Mouse (Mus musculus): ENCODE measurements around the gene Vav1. TPM values are rescaled to one million over a fixed set of nuclear protein-coding genes. Genes with fewer than 3 reads are reported as not detected.

The Vav1 gene
- 1 to 10 TPM; 2.9 to 4.3 TPM for total RNA-seq (2021)

- intact Hi-C loops (cut with DNase I), result loop anchor here (5.0 kb wide), 1 partner anchor 53 kb away; no protein-coding TSS in a partner anchor
- DNase-seq (ENCODE audit: low spot score in 2 of 2), result peak; percentile 13 to 16
Measured at GRCm38 (mm10) chr17:57278943-57279590, at the start of gene Vav1. Gene Vav1, plus strand, starts transcription at chr17:57279100.

DNA sequence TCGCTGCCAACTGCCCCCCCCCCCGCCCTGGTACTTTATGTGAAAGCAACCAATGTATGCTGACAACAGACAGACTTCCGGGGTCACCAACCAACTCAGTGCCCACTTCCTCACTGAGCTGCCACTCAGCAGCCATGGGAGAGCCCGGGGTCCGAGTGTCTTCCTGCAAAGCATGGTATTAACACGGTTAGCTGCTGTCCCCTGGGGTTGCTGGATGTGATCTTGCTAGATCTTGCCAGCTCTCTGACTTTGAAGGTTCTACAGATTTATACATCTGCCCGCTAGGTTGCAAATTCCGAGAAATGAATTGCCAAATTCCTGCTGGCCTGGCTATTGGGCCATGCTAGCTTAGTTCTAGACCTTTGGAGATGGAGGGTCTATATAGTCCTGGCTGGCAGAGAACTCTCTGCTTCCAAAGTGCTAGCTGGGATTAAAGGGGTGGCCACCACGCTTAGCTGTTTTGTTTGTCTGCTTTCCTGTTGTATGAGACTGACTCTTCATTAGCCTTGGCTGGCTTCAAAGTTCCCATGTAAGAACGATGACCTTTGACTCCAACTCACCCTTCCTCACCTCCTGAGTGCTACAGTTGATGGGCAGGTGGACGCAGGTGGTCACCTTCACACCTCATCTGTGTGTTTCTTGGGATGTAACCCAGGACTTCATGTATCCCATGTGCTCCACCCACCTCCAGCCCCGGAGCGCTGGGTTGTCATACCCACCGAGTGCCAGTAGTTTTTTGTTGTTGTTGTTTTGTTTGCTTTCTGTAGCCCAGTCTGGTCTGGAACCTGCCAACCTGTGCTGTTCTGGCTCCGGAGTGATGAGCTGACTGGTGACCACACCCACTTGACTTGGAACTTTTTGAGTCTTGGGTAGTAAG, 48.8 kb upstream of the Vav1 start:
- no peak for DNase-seq (ENCODE audit: low spot score in 2 of 2)
- intact Hi-C loops (cut with DNase I), result no loop called here

DNA sequence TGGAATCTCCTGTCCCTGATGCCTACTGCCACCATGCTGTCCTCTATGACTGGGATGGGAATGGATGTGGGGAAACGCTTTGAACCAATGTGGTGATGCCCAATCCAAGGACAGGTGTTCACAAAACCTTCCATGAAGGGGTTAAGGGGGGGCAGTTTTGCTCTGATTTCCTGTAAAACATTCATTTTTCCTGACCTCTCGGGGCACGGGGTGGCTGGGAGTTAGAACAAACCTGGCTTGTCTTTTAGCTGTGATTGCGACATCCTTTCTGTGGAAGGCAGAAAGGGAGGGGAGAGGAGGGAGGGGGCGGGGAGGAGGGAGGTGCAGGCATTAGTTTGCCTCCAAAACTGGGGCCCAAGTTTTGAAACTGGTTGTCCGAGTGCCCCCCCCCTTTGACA, 48.2 kb upstream of the Vav1 start:
- DNase-seq (ENCODE audit: low spot score in 2 of 2), result no peak
- intact Hi-C loops (cut with DNase I), result no loop called here

DNA sequence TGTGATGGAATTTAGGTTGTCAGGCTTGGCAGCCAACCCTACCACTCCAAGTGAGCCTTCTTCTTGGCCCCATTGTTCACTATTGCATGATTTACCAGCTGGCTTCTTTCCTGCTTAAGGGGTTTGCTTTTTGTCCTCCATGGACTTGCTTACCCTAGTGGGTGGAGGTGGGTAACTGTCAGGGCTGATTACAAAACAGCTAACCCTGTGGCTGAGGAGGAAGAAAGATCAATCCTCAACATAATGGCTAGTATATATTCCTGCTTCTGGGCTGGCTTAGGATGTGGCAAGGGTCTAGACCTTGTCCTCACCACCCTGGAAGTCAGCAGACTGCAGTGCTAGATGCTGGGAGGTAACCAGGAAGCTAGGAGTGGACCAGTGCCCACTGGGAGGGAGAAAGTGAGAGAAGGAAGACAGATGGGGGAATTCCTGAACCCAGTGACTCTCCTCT, 47.6 kb upstream of the Vav1 start:
- DNase-seq (ENCODE audit: low spot score in 2 of 2), result no peak
- intact Hi-C loops (cut with DNase I), result no loop called here

DNA sequence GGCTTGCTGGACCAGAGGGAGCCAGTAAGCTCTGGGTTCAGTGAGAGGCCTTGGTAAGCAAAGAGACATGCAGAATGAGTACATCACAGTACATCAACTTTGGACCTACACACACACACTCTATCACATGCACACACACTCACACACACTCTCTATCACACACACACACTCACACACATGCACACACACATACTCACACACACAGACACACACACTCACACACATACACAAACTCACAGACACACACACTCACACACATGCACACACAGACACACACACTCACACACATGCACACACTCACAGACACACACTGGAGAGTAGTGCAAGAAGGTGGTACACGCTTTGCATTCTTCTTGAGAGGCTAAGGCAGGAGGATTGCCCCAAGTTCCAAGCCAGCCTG, 46.7 kb upstream of the Vav1 start:
- intact Hi-C loops (cut with DNase I), result no loop called here
- no peak for DNase-seq (ENCODE audit: low spot score in 2 of 2)

GRCm38 (mm10) chr17:57233038-57233437, 45.9 kb upstream of the Vav1 start:
- intact Hi-C loops (cut with DNase I), result no loop called here
- DNase-seq (ENCODE audit: low spot score in 2 of 2), result no peak

DNA sequence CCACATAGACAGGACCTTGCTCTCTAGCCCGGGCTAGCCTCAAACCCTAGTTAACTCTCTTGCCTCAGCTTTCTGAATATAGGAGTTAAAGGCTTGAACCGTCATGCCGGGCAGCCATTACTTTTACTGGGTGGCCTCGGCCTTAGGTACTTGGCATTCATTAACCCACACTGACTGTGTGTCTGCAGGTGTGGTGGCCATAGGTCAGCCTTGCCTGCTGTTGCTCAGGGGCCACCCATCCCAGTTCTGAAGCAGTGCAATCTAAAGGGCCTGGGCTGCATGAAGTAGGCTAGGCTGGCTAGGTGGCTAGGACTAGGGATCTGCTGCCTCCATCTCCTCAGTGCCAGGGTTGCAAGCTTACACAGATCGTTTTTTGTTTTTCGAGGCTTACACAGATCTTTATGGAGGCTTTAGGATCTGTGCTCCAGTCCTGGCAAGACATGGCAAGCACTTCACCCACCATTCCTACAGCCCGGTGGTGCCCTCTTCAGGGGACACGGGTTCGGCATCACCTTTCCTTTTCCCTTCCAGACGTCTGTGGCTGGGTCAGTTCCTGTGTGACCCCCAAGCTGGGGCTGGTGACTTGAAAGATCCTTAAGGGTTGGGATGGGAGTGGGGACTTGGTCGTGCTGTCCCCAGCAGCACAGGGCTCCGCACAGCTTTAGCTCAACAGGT, 44.5 kb upstream of the Vav1 start:
- intact Hi-C loops (cut with DNase I), result no loop called here
- DNase-seq (ENCODE audit: low spot score in 2 of 2), result no peak

DNA sequence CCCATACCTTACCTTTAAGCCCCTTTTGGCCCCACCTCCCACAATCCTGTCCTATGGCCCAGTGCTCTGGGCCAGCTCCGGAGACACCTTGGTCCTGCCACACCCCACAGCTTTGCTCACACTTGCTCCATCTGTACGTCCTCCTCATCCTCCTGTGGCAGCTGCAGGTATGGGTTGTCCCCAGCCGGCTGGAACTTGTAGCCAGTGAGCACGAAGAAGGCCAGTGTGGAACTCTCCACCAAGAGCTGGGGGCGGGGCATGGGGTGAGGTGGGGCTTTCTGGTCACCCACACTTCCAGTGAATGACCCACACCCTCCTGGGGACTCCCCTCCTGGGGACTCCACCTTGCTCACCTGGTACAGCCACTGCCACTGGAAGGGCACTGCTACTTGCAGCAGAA, 43.1 kb upstream of the Vav1 start:
- intact Hi-C loops (cut with DNase I), result no loop called here
- no peak for DNase-seq (ENCODE audit: low spot score in 2 of 2)

DNA sequence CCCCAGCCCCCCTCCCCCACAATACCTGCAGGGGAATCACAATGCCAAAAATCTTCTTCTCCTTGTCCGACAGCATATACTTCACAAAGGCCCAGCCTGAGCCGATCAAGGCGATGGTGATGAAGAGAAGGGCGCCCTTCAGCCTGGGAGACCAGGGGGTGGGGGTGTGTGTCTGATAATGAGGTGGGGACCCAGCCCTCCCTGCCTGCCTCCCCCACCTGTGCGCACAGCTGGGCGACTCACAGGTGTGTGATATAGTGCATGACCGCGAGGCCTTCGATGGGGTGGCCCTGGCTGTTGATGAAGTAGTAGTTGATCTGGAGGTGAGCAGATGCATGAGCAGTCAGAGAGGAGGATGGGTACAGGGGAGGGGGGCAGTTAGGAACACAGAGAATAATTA, 41.7 kb upstream of the Vav1 start:
- no peak for DNase-seq (ENCODE audit: low spot score in 2 of 2)
- intact Hi-C loops (cut with DNase I), result no loop called here

GRCm38 (mm10) chr17:57243650-57244370, 35.1 kb upstream of the Vav1 start:
- DNase-seq (ENCODE audit: low spot score in 2 of 2), result no peak
- intact Hi-C loops (cut with DNase I), result loop anchor here (2.0 kb wide), 1 partner anchor 23 kb away; no protein-coding TSS in a partner anchor

- no peak for DNase-seq (ENCODE audit: low spot score in 2 of 2)
- intact Hi-C loops (cut with DNase I), result loop anchor here (2.0 kb wide), 1 partner anchor 25 kb away; no protein-coding TSS in a partner anchor
Measured at GRCm38 (mm10) chr17:57245311-57245929, 33.5 kb upstream of the Vav1 start.

GRCm38 (mm10) chr17:57246663-57247392, 32.1 kb upstream of the Vav1 start:
- intact Hi-C loops (cut with DNase I), result loop anchor here (1.0 kb wide), 1 partner anchor 257 kb away; the partner anchor contains the start of gene Clpp
- no peak for DNase-seq (ENCODE audit: low spot score in 2 of 2)

DNA sequence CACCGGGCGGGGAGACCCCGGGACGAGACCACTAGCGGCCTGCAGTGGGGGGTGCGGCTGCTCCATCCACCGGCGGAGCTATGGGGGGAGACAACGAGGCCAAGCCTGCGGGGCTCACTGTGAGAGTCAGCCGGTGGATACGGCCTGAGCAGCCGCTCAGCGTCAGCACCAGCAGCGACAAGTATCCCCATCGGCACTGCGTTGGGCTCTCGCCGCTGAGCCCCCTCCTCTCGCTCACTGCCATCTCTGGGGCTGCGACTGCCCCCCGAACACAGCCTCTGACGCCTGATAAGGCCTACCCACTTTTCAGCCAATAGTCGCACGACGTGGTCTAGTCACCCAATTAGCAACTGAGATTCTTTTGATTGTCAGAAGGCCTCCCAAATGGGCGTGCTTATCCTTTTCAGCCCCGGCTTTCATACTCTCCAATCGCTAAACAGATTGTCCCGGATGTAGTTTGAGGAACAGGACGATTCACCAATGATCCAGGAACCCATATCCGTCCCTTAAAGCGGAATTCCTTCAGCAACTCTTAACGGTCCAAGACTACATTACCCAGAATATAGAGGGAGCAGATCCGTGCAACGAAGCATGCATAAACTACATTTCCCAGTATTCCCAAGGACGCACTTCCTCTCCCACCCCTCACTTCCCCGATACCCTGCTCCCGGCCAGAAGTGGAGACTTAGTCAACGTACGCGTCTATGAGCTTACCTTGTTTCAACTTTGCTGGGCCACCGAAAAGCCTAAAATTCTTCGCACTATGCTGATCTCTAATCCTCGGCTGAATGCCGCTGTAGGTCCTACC, 31.3 kb upstream of the Vav1 start:
- DNase-seq (ENCODE audit: low spot score in 2 of 2), result peak; percentile 96 to 100
- intact Hi-C loops (cut with DNase I), result loop anchor here (1.0 kb wide), 3 partner anchors 30 to 257 kb away; partner anchors contain the start of gene Clpp

- DNase-seq (ENCODE audit: low spot score in 2 of 2), result peak; percentile 85 to 94
- intact Hi-C loops (cut with DNase I), result loop anchor here (1.0 kb wide), 2 partner anchors 29 to 87 kb away; no protein-coding TSS in a partner anchor
Measured at GRCm38 (mm10) chr17:57248201-57248699, 30.6 kb upstream of the Vav1 start, which contains the start of gene Gpr108. Gene Gpr108, minus strand, starts transcription at chr17:57248446.

- intact Hi-C loops (cut with DNase I), result loop anchor here (1.0 kb wide), 2 partner anchors 29 to 87 kb away; no protein-coding TSS in a partner anchor
- peak in 1 of 2 experiments; percentile 11 for DNase-seq (ENCODE audit: low spot score in 2 of 2)
Measured at GRCm38 (mm10) chr17:57248771-57249170, 30.1 kb upstream of the Vav1 start.

- intact Hi-C loops (cut with DNase I), result no loop called here
- DNase-seq (ENCODE audit: low spot score in 2 of 2), result peak; percentile 77 to 81
Measured at GRCm38 (mm10) chr17:57249186-57250181, 29.4 kb upstream of the Vav1 start, which contains the start of gene Trip10. Gene Trip10, plus strand, starts transcription at chr17:57249455.
